27 mouse cellular contexts compared by ENCODE assay signal in the genomic region with DNA sequence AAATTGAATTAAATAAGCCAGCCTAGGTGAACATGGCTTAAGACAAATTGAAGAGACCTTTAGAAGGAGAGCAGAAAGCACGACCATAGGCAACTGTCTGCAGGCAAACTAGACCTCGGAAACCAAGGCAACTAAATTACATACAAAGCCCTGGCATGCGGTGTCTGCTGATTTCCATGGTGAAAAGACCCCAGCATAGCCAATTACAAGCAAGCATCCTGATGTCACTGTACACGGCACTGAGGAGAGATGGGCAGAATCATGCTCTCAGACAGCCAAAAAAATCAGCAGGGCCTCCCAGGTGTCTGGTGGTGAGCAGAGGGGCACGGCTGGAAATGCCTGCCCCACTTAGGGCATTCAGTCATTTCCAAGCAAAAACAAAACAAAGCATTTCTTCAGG.
A peak's percentile ranks its signal among the peaks of the same experiment; 100 is the strongest.
DNase-seq lines count a peak whose midpoint lies in the region; ATAC-seq and TF ChIP-seq lines count a peak whose summit lies in the region.
"Had no signal": no experiment of that assay in that cellular context is flagged by ENCODE, and none has a peak within 500 bp of the region (broad histone marks: within the 10 kb centered on the region; RNA-seq: fewer than 3 reads in every experiment).

No protein-coding gene starts in this region.

- H3K9me3 ChIP-seq in embryonic facial prominence, embryonic 12.5 days = no peaks in the 10 kb centered on the region
- H3K9me3 ChIP-seq in embryonic facial prominence, embryonic 10.5 days = no peaks in the 10 kb centered on the region
- no peaks in the 10 kb centered on the region for H3K9me3 ChIP-seq in hindbrain, postnatal 0 days (ENCODE audit: low read length)
- no peaks in the 10 kb centered on the region for H3K9me3 ChIP-seq in hindbrain, embryonic 11.5 days (ENCODE audit: control insufficient read depth, low read length)
- H3K9me3 ChIP-seq: heart, embryonic 12.5 days; hindbrain, embryonic 15.5 days; intestine, embryonic 15.5 days; limb, embryonic 12.5 days; neural tube, embryonic 13.5 days had no signal

- TF ChIP-seq CTCF in hindbrain, postnatal 0 days (IDR thresholded peaks at IDR 0.05; ENCODE audit: low read depth) = no peak

- no peak overlapping the region for H3K4me2 ChIP-seq in embryonic facial prominence, embryonic 12.5 days (replicated peaks)
- H3K4me2 ChIP-seq in hindbrain, postnatal 0 days (ENCODE audit: low read depth, low read length) = no peak overlapping the region
- no peak overlapping the region for H3K4me2 ChIP-seq in hindbrain, embryonic 11.5 days (replicated peaks; ENCODE audit: low read depth, low read length)
- H3K4me2 ChIP-seq: heart, embryonic 12.5 days; hindbrain, embryonic 15.5 days; intestine, embryonic 15.5 days; limb, embryonic 12.5 days; liver, embryonic 11.5 days; neural tube, embryonic 13.5 days had no signal

- peak overlapping the region; percentile 5; the same call in 1 of the 2 replicates for H3K9ac ChIP-seq in embryonic facial prominence, embryonic 12.5 days
- H3K9ac ChIP-seq in hindbrain, postnatal 0 days (replicated peaks; ENCODE audit: low read length) = no peak overlapping the region
- no peak overlapping the region for H3K9ac ChIP-seq in hindbrain, embryonic 11.5 days (ENCODE audit: low read depth, low read length)
- H3K9ac ChIP-seq: heart, embryonic 12.5 days; hindbrain, embryonic 15.5 days; intestine, embryonic 15.5 days; limb, embryonic 12.5 days; liver, postnatal 0 days; neural tube, embryonic 13.5 days had no signal

- peaks cover 16% of the 10 kb centered on the region for H3K4me1 ChIP-seq in embryonic facial prominence, embryonic 12.5 days
- peaks cover 32% of the 10 kb centered on the region for H3K4me1 ChIP-seq in embryonic facial prominence, embryonic 10.5 days
- peaks cover 15% of the 10 kb centered on the region for H3K4me1 ChIP-seq in hindbrain, postnatal 0 days (ENCODE audit: insufficient read depth, low read length)
- 0 out of 2 replicates have a peak, but pooled peaks cover 3% of the 10 kb centered on the region for H3K4me1 ChIP-seq in hindbrain, embryonic 11.5 days (replicated peaks; ENCODE audit: control insufficient read depth, insufficient read depth, low read length)

- no peak for DNase-seq in embryonic facial prominence, embryonic 10.5 days (ENCODE audit: low spot score)
- peak; percentile 67 for DNase-seq in hindbrain, postnatal 0 days (ENCODE audit: low spot score)
- DNase-seq in hindbrain, embryonic 11.5 days (ENCODE audit: low spot score) = no peak
- DNase-seq in retina, postnatal 1 day = peak; percentile 31
- DNase-seq in retina, embryonic 14.5 days (ENCODE audit: low spot score) = no peak
- no peak for DNase-seq in ovary, postnatal 14 days (ENCODE audit: low spot score)
- DNase-seq: adrenal gland, postnatal 25 days; cerebellum, adult 9-10 months; gastrocnemius, postnatal 25 days; heart, adult 18-20 months; heart, postnatal 10 days; kidney, adult 8-10 months; kidney, postnatal 10 days; liver, postnatal 0 days; right cerebral cortex, postnatal 25 days; spleen, adult 18-20 months; thymus, postnatal 14 days had no signal

- ATAC-seq in embryonic facial prominence, embryonic 12.5 days (ENCODE audit: insufficient number of reproducible peaks, insufficient read depth, low FRiP score, low TSS enrichment) = no peak
- ATAC-seq in hindbrain, postnatal 0 days = peak; percentile 60
- ATAC-seq in hindbrain, embryonic 11.5 days (ENCODE audit: low FRiP score) = no peak
- ATAC-seq: intestine, embryonic 15.5 days; liver, postnatal 0 days; lung, postnatal 0 days had no signal

- H3K36me3 ChIP-seq in embryonic facial prominence, embryonic 12.5 days = no peaks in the 10 kb centered on the region
- H3K36me3 ChIP-seq in embryonic facial prominence, embryonic 10.5 days (replicated peaks) = no peaks in the 10 kb centered on the region
- no peaks in the 10 kb centered on the region for H3K36me3 ChIP-seq in hindbrain, postnatal 0 days (ENCODE audit: insufficient read depth, low read length)
- H3K36me3 ChIP-seq in hindbrain, embryonic 11.5 days (ENCODE audit: control insufficient read depth, insufficient read depth, low read length) = no peaks in the 10 kb centered on the region
- H3K36me3 ChIP-seq: heart, embryonic 12.5 days; hindbrain, embryonic 15.5 days; intestine, embryonic 15.5 days; limb, embryonic 12.5 days; neural tube, embryonic 13.5 days had no signal

- no peak overlapping the region for H3K4me3 ChIP-seq in embryonic facial prominence, embryonic 12.5 days
- no peak overlapping the region for H3K4me3 ChIP-seq in embryonic facial prominence, embryonic 10.5 days
- no peak overlapping the region for H3K4me3 ChIP-seq in hindbrain, postnatal 0 days (ENCODE audit: low read length)
- no peak overlapping the region for H3K4me3 ChIP-seq in hindbrain, embryonic 11.5 days (ENCODE audit: low read depth, low read length)
- H3K4me3 ChIP-seq: heart, embryonic 12.5 days; hindbrain, embryonic 15.5 days; intestine, embryonic 15.5 days; limb, embryonic 12.5 days; myocyte; neural tube, embryonic 13.5 days had no signal

- H3K27me3 ChIP-seq in embryonic facial prominence, embryonic 12.5 days = no peaks in the 10 kb centered on the region
- H3K27me3 ChIP-seq in embryonic facial prominence, embryonic 10.5 days (replicated peaks; ENCODE audit: low read depth, poor library complexity, severe bottlenecking) = peaks cover 31% of the 10 kb centered on the region
- no peaks in the 10 kb centered on the region for H3K27me3 ChIP-seq in hindbrain, postnatal 0 days (ENCODE audit: insufficient read depth, low read length)
- H3K27me3 ChIP-seq in hindbrain, embryonic 11.5 days (ENCODE audit: control insufficient read depth, insufficient read depth, low read length) = no peaks in the 10 kb centered on the region
- H3K27me3 ChIP-seq: hindbrain, embryonic 15.5 days; intestine, embryonic 15.5 days had no signal

- 57% methylated on average over 5 of the region's 5 CpGs for WGBS in embryonic facial prominence, embryonic 12.5 days
- WGBS in embryonic facial prominence, embryonic 10.5 days = 69% methylated on average over 5 of the region's 5 CpGs
- WGBS in hindbrain, postnatal 0 days = 29% methylated on average over 5 of the region's 5 CpGs
- WGBS in hindbrain, embryonic 11.5 days = 64% methylated on average over 5 of the region's 5 CpGs

- no peak overlapping the region for H3K27ac ChIP-seq in embryonic facial prominence, embryonic 12.5 days
- no peak overlapping the region for H3K27ac ChIP-seq in embryonic facial prominence, embryonic 10.5 days (replicated peaks)
- no peak overlapping the region for H3K27ac ChIP-seq in hindbrain, postnatal 0 days
- H3K27ac ChIP-seq in hindbrain, embryonic 11.5 days (ENCODE audit: low read depth, low read length) = no peak overlapping the region
- H3K27ac ChIP-seq: hindbrain, embryonic 15.5 days; intestine, embryonic 15.5 days; limb, embryonic 12.5 days; macrophage; neural tube, embryonic 13.5 days had no signal

Comparison
In these comparisons a context has a peak if more than half of its experiments do, and no peak if none do; other contexts are left out.
1. DNase-seq: peak in hindbrain, postnatal 0 days (single experiment) and retina, postnatal 1 day (single experiment); none in embryonic facial prominence, embryonic 10.5 days (single experiment), hindbrain, embryonic 11.5 days (single experiment), retina, embryonic 14.5 days (single experiment) and ovary, postnatal 14 days (single experiment).